Mouse (Mus musculus) kidney, adult 9 months (tissue): ENCODE measurements around the gene Cdh3.
"Not testable (repeated sequence)": the region's sequence is repeated elsewhere in the genome, so short reads cannot be mapped to it uniquely, and the experiment has no call there.

Experiments
- DNase-seq: peaks from one replicate; pipeline ENCODE4 v3.0.0; 2022

The Cdh3 gene

DNA sequence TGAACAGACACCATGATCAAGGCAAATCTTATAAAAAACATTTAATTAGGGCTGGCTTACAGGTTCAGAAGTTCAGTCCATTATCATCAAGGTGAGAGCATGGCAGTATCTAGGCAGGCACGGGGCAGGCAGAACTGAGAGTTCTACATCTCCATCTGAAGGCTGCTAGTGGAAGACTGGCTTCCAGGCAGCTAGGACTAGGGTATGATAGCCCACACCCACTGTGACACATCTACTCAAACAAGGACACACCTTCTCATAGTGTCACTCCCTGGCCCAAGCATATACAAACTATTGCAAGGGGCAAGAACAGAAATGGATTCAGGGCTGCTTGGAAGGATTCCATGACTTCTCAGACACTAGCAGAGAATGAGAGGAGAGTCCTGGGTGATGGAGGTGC, 61.5 kb downstream of the Cdh3 start:
- not testable (repeated sequence) for DNase-seq

DNA sequence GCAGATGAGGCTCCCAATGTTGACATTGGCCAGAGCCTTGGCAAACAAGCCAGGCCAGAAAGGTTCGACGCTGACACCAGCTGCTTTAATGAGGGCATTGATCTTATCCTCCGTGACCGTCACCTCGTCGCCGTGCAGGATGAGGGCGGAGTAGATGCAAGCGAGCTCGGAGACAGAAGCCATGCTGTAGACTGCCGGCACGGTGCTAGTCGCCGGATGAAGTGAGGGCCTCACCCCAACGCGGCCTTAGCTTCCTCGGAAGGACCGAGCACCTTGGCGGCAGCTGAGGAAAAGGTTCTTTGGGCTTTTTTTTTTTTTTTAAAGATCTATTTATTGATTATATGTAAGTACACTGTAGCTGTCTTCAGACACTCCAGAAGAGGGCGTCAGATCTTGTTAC, 62.5 kb downstream of the Cdh3 start, which contains the start of gene Gm10073:
Gene Gm10073 (minus strand): TSS at position 294 of the 400 bp plus-strand sequence.
- DNase-seq = not testable (repeated sequence)

GRCm38 (mm10) chr8:106574283-106574682, 63.6 kb downstream of the Cdh3 start:
- no peak for DNase-seq

DNA sequence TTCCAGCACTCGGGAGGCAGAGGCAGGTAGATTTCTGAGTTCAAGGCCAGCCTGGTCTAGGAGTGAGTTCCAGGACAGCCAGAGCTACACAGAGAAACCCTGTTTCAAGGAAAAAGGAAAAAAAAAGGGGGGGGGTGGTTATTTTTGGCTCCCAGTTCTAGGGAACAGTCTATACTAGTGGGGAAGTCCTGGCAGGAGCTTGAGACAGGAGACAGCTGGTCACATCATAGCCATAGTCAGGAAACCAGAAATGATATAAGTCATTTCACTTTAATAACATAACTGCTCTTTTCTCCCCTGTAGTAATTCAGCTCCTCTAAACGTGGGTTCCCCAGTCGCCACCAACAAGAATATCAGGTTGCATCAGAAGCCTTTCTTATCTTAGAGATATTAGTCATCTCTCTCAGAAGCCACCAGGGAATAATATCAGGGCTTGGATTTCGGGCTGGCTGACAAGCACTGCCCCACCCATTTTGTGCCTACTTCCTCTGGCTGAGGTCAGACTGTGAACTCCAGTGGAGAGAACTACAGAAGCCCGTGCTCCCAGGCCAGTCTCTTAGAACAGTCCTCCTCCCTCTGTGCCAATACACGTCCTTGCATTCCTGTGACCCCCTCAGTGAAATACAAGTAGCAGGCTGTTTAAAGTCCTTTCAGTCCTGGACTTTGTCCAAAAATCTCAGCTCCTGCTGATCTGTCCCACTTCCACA, 66.3 kb downstream of the Cdh3 start:
- peak; percentile 69 for DNase-seq

DNA sequence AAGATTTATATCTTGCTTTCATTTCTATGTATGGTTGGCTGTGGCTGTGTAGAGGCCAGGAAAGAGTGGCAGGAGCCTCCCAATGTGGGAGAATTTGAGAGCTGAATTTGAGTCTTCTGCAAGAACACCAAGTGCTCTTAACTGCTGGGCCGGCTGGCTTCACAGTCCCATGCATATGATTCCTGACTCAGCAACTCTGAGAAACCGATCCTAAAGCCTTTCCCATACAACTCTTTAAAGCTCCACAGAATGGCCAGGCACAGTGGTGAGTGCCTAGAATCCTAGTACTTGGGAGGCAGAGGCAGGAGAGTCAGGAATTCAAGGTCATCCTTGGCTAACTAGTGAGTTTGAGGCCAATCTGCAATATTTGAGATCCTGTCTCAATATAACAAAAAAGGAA, 68.8 kb downstream of the Cdh3 start:
- DNase-seq = no peak

DNA sequence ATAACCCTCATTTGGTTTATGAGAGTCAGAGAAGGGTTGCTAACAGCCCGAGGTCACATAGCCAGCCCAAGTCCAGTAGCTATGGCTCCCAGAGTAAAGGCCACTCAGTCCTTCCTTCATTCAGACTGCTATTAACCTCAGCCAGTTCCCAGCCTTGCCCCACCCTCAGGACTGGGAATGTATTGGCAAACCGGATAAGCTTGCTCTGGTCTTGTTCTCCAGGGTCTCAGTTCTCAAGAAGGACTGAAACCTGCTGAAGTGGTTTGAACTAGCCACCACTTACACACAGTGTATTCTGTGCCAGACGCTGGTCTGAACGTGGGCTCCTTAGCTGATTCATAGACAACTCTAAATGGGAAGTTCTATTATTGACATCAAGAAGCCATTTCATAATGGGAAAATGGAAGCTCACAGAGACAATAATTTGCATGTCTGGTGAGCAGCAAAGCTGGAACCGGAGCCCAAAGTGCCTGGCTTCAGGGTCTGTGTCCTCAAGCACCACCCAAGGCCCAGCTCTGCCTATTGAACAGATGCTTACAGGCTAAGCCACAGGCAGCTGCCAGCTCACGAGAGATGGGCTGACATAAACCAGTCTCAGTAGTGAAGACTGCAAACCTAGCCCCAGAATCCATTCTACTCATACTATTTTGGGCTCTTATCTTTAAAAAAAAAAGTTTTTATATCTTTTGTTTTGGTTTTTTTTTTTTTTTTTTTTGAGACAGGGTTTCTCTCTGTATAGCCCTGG, 70.8 kb downstream of the Cdh3 start:
- peak; percentile 47 for DNase-seq

DNA sequence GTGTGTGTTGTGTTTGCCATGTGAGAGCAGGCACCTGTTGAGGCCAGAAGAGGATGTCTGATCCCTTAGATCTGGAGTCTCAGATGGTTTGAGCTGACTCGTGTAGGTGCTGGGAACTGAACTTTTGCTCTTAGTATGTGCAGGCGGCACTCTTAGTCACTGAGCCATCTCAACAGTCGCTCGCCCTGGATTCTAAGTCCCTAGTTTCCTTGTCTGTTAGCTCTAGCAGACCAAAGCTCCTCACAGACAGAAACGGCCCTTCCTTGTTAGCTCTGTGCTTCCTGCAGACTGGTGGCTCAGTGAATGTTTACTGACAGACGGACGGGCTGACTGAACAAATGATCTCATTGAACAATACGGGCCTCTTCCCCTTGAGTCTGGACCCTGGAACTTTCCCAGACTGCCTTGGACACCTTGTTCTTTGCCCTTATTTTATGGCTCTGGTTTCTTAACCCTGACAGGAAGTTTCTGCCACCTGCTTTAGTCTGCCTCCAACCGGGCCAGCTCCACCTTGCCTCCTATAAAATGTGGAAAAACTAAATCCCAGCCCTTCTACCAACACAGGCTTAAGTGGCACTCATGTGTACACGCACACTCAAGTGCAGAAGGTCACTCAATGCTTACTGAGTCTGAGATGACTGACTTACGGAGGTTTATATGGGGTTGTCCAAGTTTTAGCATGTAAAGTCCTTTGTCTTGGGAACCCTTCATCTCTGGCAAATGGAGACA, 74.4 kb downstream of the Cdh3 start:
- DNase-seq = peak; percentile 71

- DNase-seq = no peak
These were observed 75.0 kb downstream of the Cdh3 start for GRCm38 (mm10) chr8:106585671-106586037.

GRCm38 (mm10) chr8:106586896-106587295, 76.2 kb downstream of the Cdh3 start:
- no peak for DNase-seq

- peak; percentile 70 for DNase-seq
These were observed 78.0 kb downstream of the Cdh3 start for GRCm38 (mm10) chr8:106588443-106589431.

DNA sequence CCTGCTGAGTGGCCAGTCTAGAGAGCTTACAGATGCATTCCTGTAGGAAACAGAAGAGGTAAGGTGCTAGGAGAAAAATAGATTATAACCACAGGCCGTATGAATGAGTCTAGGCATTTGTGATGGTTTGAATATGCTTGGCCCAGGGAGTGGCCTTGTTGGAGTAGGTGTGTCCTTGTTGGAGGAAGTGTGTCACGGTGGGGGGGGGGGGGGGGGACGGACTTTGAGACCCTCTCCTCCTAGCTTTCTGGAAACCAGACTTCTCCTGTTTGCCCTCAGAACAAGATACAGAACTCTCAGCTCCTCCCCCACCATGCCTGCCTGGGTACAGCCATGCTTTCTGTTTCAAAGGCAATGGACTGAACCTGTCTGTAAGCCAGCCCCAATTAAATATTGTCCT, 81.8 kb downstream of the Cdh3 start:
- DNase-seq = no peak

- not testable (repeated sequence) for DNase-seq
These were observed 84.9 kb downstream of the Cdh3 start for GRCm38 (mm10) chr8:106595623-106596022.

DNA sequence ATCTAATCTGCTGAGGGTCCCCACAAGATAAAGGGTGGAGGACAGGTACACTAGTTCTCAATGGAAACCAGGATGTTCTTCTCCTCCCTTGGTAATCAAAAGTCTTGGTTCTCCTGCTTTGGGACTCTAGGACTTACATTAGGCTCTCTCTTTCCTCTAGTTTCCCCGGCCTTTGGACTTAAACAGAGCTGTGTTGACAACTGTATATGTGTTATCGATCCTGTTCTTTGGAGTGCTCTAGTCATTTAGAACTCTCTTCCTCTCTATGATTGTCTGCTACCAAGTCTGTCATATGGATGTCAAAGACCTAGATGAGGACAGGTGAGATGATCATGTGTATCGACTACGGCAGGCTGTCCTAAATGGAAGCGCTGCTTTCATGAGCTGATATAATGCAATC, 86.4 kb downstream of the Cdh3 start:
- DNase-seq = no peak

DNA sequence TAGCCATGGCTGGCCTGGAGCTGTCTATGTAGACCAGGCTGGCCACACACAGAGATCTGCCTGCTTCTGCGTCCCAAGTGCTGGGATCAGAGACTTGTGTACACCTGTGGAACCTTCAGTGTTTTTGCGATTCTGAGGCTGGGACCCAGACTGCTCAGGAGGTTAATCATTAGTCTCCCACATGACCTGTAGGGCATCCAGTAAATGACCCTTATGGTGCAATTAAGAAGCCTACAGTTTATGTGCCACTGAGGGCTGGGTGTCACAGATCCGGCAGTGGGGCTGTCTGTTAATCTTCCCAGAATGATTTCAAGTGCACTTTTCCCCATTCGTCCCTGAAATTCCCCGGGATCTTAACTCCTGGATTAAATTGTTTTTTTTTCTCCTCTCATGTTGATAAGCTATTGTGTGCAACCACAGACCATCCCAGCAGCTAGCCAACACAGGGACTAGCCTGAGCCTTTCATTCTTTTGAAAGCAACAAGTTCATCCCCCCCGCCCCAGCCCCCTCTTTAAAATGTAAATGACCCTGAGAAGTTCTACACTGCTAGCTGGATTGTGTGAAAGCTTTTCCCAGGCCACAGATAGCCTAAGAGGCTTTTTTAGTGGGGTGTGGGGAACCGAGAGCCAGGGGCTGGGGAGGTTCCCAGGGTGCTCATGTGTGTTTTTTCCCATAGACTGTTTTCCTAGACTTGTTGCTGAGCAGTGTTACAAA, 88.7 kb downstream of the Cdh3 start:
- DNase-seq = no peak

GRCm38 (mm10) chr8:106603131-106603819, 92.6 kb downstream of the Cdh3 start, which contains the start of gene Cdh1:
Cdh1 (plus strand) TSS chr8:106603351.
- DNase-seq = peak; percentile 97

DNA sequence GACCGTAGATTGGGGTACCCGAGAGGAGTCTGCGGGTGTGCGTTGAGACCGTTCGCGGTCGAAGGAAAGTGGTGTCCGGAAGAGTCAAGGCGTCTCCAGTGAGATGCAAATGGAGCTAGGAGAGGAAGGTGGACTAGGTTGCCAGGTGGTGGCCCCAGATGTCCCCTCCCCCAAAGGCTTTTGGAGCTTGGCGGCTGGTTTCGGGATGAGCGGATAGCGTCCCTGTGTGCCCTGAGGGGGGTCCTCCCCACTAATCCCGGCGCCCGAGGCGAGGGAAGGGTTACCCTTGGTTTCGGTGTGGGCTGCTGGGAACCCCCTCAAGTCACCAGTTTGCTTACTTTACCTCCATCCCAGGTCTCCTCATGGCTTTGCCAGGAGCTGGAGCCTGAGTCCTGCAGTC, 93.2 kb downstream of the Cdh3 start:
- DNase-seq = no peak

- no peak for DNase-seq
These were observed 95.0 kb downstream of the Cdh3 start for GRCm38 (mm10) chr8:106605657-106606056.

GRCm38 (mm10) chr8:106606121-106606520, 95.4 kb downstream of the Cdh3 start:
- no peak for DNase-seq

- DNase-seq = no peak
These were observed 96.0 kb downstream of the Cdh3 start for GRCm38 (mm10) chr8:106606601-106607145.
